Comparison of ENCODE assay signal across 10 mouse cellular contexts in the genomic region with DNA sequence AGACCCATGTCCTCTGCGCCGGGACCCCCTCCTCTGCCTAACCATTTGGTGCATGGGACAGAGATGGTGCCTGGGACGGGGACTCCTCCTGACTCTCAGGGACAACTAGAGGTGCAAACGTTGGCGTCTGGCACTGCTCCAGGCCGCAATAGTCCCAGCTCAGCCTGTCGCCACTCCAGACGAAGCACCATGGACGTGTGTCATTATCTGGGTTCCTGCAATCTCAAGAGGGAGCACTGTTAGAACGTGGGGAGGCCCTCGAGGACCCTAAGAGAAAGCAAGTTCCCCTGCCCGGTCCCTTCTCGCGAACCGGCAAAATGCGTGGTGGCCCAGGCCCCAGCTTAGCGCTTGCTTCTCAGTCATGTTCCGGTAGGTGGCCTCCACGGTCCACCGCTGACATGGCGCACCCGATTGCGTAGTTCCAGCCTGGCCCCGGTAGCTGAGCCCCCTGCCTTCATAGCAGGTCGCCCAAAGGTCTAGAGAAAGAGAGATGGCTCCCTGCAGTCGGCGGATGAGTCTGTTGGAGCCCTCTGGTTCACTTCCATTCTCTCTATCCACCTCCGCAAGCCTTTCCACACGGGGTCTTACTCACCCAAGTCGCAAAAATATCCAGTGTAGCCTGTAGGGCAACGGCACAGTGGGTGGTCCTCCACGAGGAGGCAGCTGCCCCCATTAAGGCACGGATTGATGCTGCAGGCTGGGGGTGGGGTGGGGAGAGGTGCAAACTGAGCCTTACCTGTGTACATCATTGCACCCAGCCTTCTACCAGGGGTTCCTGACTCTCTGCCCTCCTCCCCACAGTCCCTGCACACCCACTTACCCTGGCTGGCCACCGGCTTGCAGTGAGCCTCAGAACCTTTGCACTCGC. TPM values are rescaled to one million over a fixed set of nuclear protein-coding genes. Genes with fewer than 3 reads are reported as not detected.
DNase-seq lines count a peak whose midpoint lies in the region; ATAC-seq and TF ChIP-seq lines count a peak whose summit lies in the region.
"Had no signal": no experiment of that assay in that cellular context is flagged by ENCODE, and none has a peak within 500 bp of the region (broad histone marks: within the 10 kb centered on the region; RNA-seq: fewer than 3 reads in every experiment).

No protein-coding gene starts in this region.

- H3K36me3 ChIP-seq in forebrain, embryonic 15.5 days, result no peaks in the 10 kb centered on the region
- H3K36me3 ChIP-seq in liver, postnatal 0 days (replicated peaks; ENCODE audit: insufficient read depth, low read length), result peaks cover 4% of the 10 kb centered on the region; the same call in 1 of the 2 replicates
- H3K36me3 ChIP-seq in neural tube, embryonic 13.5 days, result no peaks in the 10 kb centered on the region

- H3K9ac ChIP-seq in forebrain, embryonic 15.5 days (replicated peaks), result peak overlapping the region; percentile 26
- no peak overlapping the region for H3K9ac ChIP-seq in liver, postnatal 0 days (replicated peaks)
- H3K9ac ChIP-seq in neural tube, embryonic 13.5 days, result 0 out of 2 replicates have a peak overlapping the region, but pooled peaks have one; percentile 45

- TF ChIP-seq EP300 in liver, postnatal 0 days (IDR thresholded peaks at IDR 0.05; ENCODE audit: low read depth), result no peak

- H3K9me3 ChIP-seq in forebrain, embryonic 15.5 days, result no peaks in the 10 kb centered on the region
- H3K9me3 ChIP-seq in liver, postnatal 0 days (ENCODE audit: low read length), result no peaks in the 10 kb centered on the region
- no peaks in the 10 kb centered on the region for H3K9me3 ChIP-seq in neural tube, embryonic 13.5 days

- no peak overlapping the region for H3K27ac ChIP-seq in forebrain, embryonic 15.5 days (replicated peaks)
- no peak overlapping the region for H3K27ac ChIP-seq in liver, postnatal 0 days (ENCODE audit: low read depth)
- H3K27ac ChIP-seq in neural tube, embryonic 13.5 days (replicated peaks), result no peak overlapping the region

- H3K4me3 ChIP-seq in forebrain, embryonic 15.5 days, result peak overlapping the region; percentile 27
- 0 out of 2 replicates have a peak overlapping the region, but pooled peaks have one; percentile 4 for H3K4me3 ChIP-seq in liver, postnatal 0 days (ENCODE audit: low read depth, low read length)
- peak overlapping the region; percentile 14; the same call in 1 of the 2 replicates for H3K4me3 ChIP-seq in neural tube, embryonic 13.5 days
- H3K4me3 ChIP-seq: myocyte had no signal

- intact Hi-C loops in heart, postnatal 36 days (cut with DNase I), result no loop called here

- peak; percentile 73 for ATAC-seq in forebrain, embryonic 15.5 days (replicated peaks)
- ATAC-seq in liver, postnatal 0 days, result 0 out of 2 replicates have a peak, but pooled peaks have one; percentile 12
- ATAC-seq in neural tube, embryonic 13.5 days (ENCODE audit: low read depth), result peak; percentile 75
- ATAC-seq: Patski had no signal

- peaks cover 34% of the 10 kb centered on the region for H3K27me3 ChIP-seq in forebrain, embryonic 15.5 days
- H3K27me3 ChIP-seq in liver, postnatal 0 days (ENCODE audit: insufficient read depth, low read length), result peaks cover 32% of the 10 kb centered on the region
- peaks cover 59% of the 10 kb centered on the region for H3K27me3 ChIP-seq in neural tube, embryonic 13.5 days

- WGBS in forebrain, embryonic 15.5 days, result 14% methylated on average over 35 of the region's 35 CpGs
- WGBS in liver, postnatal 0 days (ENCODE audit: insufficient replicate concordance), result 24% methylated on average over 35 of the region's 35 CpGs
- WGBS in neural tube, embryonic 13.5 days, result 15% methylated on average over 35 of the region's 35 CpGs

- peaks cover 22% of the 10 kb centered on the region for H3K4me1 ChIP-seq in forebrain, embryonic 15.5 days
- peaks cover 15% of the 10 kb centered on the region for H3K4me1 ChIP-seq in liver, postnatal 0 days (ENCODE audit: insufficient read depth)
- H3K4me1 ChIP-seq in neural tube, embryonic 13.5 days (replicated peaks), result peaks cover 19% of the 10 kb centered on the region

- peak; percentile 76 for TF ChIP-seq CTCF in brain, embryonic 14.5 days (IDR thresholded peaks at IDR 0.05; ENCODE audit: borderline replicate concordance, extremely low read depth, insufficient read depth, insufficient read length)
- peak; percentile 84 for TF ChIP-seq CTCF in liver, postnatal 0 days (IDR thresholded peaks at IDR 0.05; ENCODE audit: low read depth)

- peak overlapping the region; percentile 41 for H3K4me2 ChIP-seq in forebrain, embryonic 15.5 days (replicated peaks)
- H3K4me2 ChIP-seq in liver, postnatal 0 days (ENCODE audit: low read depth, low read length), result peak overlapping the region; percentile 48
- peak overlapping the region; percentile 47 for H3K4me2 ChIP-seq in neural tube, embryonic 13.5 days

- peak; percentile 83 for DNase-seq in CD4-positive helper T cell, adult 2 months (ENCODE audit: low read depth, low spot score)
- peak; percentile 80 for DNase-seq in brain, embryonic 14.5 days (ENCODE audit: low read depth)
- DNase-seq in heart, postnatal 36 days, result peak; percentile 77
- DNase-seq in layer of hippocampus, adult 18-20 months (ENCODE audit: low spot score in 2 of 2), result peak; percentile 39 to 71
- peak; percentile 71 for DNase-seq in liver, postnatal 0 days
- DNase-seq in thymus, adult 18-20 months, result peak; percentile 71 to 75

- no peak for TF ChIP-seq POLR2A in brain, embryonic 14.5 days (IDR thresholded peaks at IDR 0.05; ENCODE audit: borderline replicate concordance, extremely low read depth, insufficient read depth, insufficient read length, poor library complexity, severe bottlenecking)

RNA-seq across cellular contexts. Expression of a gene that starts 5.4 kb away (rescaled TPM):
- 0.13 and 0.26 TPM in 2 replicates for polyA plus RNA-seq in brain, embryonic 14.5 days (2012; rRNA removed)
- polyA plus RNA-seq in forebrain, embryonic 15.5 days (2015; fragmentation: Nextera tagmentation; extraction: Ambion mirVana), result 0.09 TPM in 1 of 2 replicates, not detected in the other
- not detected for total RNA-seq in heart, postnatal 36 days (2021)
- under 1 TPM; 0.32 to 0.36 TPM for total RNA-seq in layer of hippocampus, adult 18-20 months (2021)
- 403 and 418 TPM in 2 replicates for polyA plus RNA-seq in liver, postnatal 0 days (2015; fragmentation: Nextera tagmentation; extraction: Ambion mirVana)
- polyA plus RNA-seq in neural tube, embryonic 13.5 days (2015; fragmentation: Nextera tagmentation; extraction: Ambion mirVana), result 0.25 TPM in 1 of 2 replicates, not detected in the other
- polyA plus RNA-seq: myocyte, Patski had no signal

RNA-seq across cellular contexts. Expression of a gene that starts 6.1 kb away (rescaled TPM):
- 0.51 and 0.66 TPM in 2 replicates for polyA plus RNA-seq in brain, embryonic 14.5 days (2012; rRNA removed)
- polyA plus RNA-seq in forebrain, embryonic 15.5 days (2015; fragmentation: Nextera tagmentation; extraction: Ambion mirVana), result 0.63 TPM in 1 of 2 replicates, not detected in the other
- total RNA-seq in heart, postnatal 36 days (2021), result not detected
- under 1 TPM in 1 of 2 experiments, not detected in 1; 0.68 TPM for total RNA-seq in layer of hippocampus, adult 18-20 months (2021)
- polyA plus RNA-seq in liver, postnatal 0 days (2015; fragmentation: Nextera tagmentation; extraction: Ambion mirVana), result not detected in 2 replicates
- polyA plus RNA-seq in neural tube, embryonic 13.5 days (2015; fragmentation: Nextera tagmentation; extraction: Ambion mirVana), result 0.83 TPM in 1 of 2 replicates, not detected in the other
- polyA plus RNA-seq: myocyte, Patski had no signal

RNA-seq across cellular contexts. Expression of a gene that starts 23.2 kb away (rescaled TPM):
- 0.06 and 0.10 TPM in 2 replicates for polyA plus RNA-seq in brain, embryonic 14.5 days (2012; rRNA removed)
- polyA plus RNA-seq in forebrain, embryonic 15.5 days (2015; fragmentation: Nextera tagmentation; extraction: Ambion mirVana), result not detected in 2 replicates
- not detected for total RNA-seq in heart, postnatal 36 days (2021)
- not detected for total RNA-seq in layer of hippocampus, adult 18-20 months (2021)
- polyA plus RNA-seq in liver, postnatal 0 days (2015; fragmentation: Nextera tagmentation; extraction: Ambion mirVana), result not detected in 2 replicates
- polyA plus RNA-seq in neural tube, embryonic 13.5 days (2015; fragmentation: Nextera tagmentation; extraction: Ambion mirVana), result not detected in 2 replicates
- polyA plus RNA-seq: Patski had no signal

RNA-seq across cellular contexts. Expression of a gene that starts 23.7 kb away (rescaled TPM):
- 79.6 and 92.1 TPM in 2 replicates for polyA plus RNA-seq in brain, embryonic 14.5 days (2012; rRNA removed)
- 46.1 and 47.6 TPM in 2 replicates for polyA plus RNA-seq in forebrain, embryonic 15.5 days (2015; fragmentation: Nextera tagmentation; extraction: Ambion mirVana)
- total RNA-seq in heart, postnatal 36 days (2021), result 10 to 100 TPM; 17.6 to 18.1 TPM
- total RNA-seq in layer of hippocampus, adult 18-20 months (2021), result 10 to 100 TPM; 60.3 to 63.2 TPM
- 15.9 and 16.7 TPM in 2 replicates for polyA plus RNA-seq in liver, postnatal 0 days (2015; fragmentation: Nextera tagmentation; extraction: Ambion mirVana)
- 35.7 and 38.5 TPM in 2 replicates for polyA plus RNA-seq in neural tube, embryonic 13.5 days (2015; fragmentation: Nextera tagmentation; extraction: Ambion mirVana)

RNA-seq across cellular contexts. Expression of a gene that starts 42.9 kb away (rescaled TPM):
- 75.5 and 77.4 TPM in 2 replicates for polyA plus RNA-seq in brain, embryonic 14.5 days (2012; rRNA removed)
- 3.2 and 3.4 TPM in 2 replicates for polyA plus RNA-seq in forebrain, embryonic 15.5 days (2015; fragmentation: Nextera tagmentation; extraction: Ambion mirVana)
- total RNA-seq in heart, postnatal 36 days (2021), result under 1 TPM; 0.58 to 0.70 TPM
- 10 to 100 TPM; 75.6 to 79.2 TPM for total RNA-seq in layer of hippocampus, adult 18-20 months (2021)
- not detected in 2 replicates for polyA plus RNA-seq in liver, postnatal 0 days (2015; fragmentation: Nextera tagmentation; extraction: Ambion mirVana)
- polyA plus RNA-seq in neural tube, embryonic 13.5 days (2015; fragmentation: Nextera tagmentation; extraction: Ambion mirVana), result 2.5 and 3.1 TPM in 2 replicates

Comparison
In these comparisons a context has a peak if more than half of its experiments do, and no peak if none do; other contexts are left out.
1. ATAC-seq: peak in every context shown above with its lines; median percentile 75 in neural tube, embryonic 13.5 days; 73 in forebrain, embryonic 15.5 days; 12 in liver, postnatal 0 days.
2. RNA of a gene that starts 5.4 kb away (polyA plus RNA-seq): 403 to 418 TPM in liver, postnatal 0 days; 0.13 to 0.26 TPM in brain, embryonic 14.5 days, 0.25 TPM in neural tube, embryonic 13.5 days and 0.09 TPM in forebrain, embryonic 15.5 days; every median in the first group is over 100 times any median in the second.
3. Peak in every context shown above with its lines, with median percentiles within 50 percentile points of each other: DNase-seq, H3K4me2 ChIP-seq and H3K4me3 ChIP-seq.